Mouse (Mus musculus): ENCODE results near the gene Olig1. TPM values are rescaled to one million over a fixed set of nuclear protein-coding genes. Genes with fewer than 3 reads are reported as not detected.

The Olig1 gene
- polyA plus RNA-seq, 1 experiment from 2014 or later: not detected

DNA sequence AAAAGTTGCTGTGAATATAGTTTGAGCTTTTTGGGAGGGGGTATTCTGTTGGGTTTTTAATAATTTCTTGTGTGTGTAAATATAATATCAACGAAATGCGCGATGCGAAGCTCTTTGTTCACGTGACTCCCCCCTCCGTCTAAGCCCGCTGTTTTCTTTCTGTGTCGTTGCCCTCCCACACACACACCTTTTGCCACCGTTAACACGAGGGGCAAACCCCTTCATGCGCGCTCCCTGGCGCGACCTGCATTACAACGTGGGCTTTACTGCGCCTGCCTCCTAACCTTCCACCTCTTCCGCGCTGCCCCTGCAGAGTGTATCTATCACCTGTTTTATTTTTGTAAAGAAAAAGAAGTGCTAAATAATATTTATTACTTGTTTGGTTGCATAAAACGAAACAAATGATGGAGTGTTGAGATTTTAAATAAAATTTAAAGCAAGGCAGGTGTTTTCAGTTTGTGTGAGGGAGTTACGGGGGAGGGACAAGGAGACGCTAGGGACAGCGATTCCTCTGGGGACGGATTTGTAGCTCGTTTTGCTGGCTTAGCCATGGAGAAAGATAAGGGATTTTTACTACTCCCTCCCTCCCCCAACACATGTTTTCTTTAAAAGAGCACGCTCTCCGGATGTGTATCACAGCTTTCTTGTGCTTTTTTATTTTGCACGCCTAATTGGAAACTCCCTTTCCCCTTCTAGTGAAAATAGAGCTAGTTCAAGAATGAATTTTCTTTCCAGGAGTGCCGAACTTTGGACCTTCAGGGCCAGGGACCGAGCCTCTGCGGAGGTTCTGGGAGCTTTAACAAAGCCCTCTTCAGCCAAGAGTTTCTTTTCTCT, 41.1 kb upstream of the Olig1 start:
- DNase-seq (ENCODE audit: low spot score) (no peak), ATAC-seq (no peak)
- TF ChIP-seq CTCF (IDR thresholded peaks at IDR 0.05): no peak
- TF ChIP-seq EP300 (IDR thresholded peaks at IDR 0.05): no peak
- Histone ChIP-seq H3K4me1 (ENCODE audit: insufficient read depth, low read depth, low read length) (no peaks in the 10 kb centered on the region), H3K36me3 (ENCODE audit: insufficient read depth, low read length) (no peaks in the 10 kb centered on the region), H3K9me3 (ENCODE audit: low read length) (no peaks in the 10 kb centered on the region), H3K4me3 (ENCODE audit: low read depth, low read length) (no peak overlapping the region), H3K4me2 (replicated peaks; ENCODE audit: low read depth, low read length) (no peak overlapping the region), H3K9ac (replicated peaks; ENCODE audit: low read depth) (no peak overlapping the region), H3K27ac (ENCODE audit: low read length) (no peak overlapping the region), H3K27me3 (replicated peaks; ENCODE audit: insufficient read depth, low read length) (peaks cover 94% of the 10 kb centered on the region)
- 3% methylated on average over 30 of the region's 30 CpGs for WGBS

DNA sequence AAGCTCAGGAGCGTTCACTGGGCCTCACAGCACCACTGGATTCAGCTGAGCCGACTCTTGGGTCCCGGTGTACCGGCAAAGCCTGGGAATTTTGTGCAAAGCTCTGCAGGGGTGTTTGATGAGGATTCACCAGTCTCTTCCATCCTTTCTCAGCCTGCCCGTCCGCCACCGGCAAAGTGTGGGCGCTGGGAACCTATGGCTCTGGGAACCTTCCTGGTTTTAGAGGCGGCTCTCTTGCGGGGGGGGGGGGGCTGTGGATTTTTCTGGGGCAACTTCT, 40.6 kb upstream of the Olig1 start:
- no peak overlapping the region for H3K4me2 ChIP-seq (replicated peaks; ENCODE audit: low read depth, low read length)
- DNase-seq (ENCODE audit: low spot score): no peak
- H3K9me3 ChIP-seq (ENCODE audit: low read length): no peaks in the 10 kb centered on the region
- ATAC-seq: no peak
- no peaks in the 10 kb centered on the region for H3K4me1 ChIP-seq (ENCODE audit: insufficient read depth, low read depth, low read length)
- peaks cover 94% of the 10 kb centered on the region for H3K27me3 ChIP-seq (replicated peaks; ENCODE audit: insufficient read depth, low read length)
- WGBS: 4% methylated on average over 10 of the region's 10 CpGs
- no peaks in the 10 kb centered on the region for H3K36me3 ChIP-seq (ENCODE audit: insufficient read depth, low read length)
- no peak overlapping the region for H3K9ac ChIP-seq (replicated peaks; ENCODE audit: low read depth)
- H3K4me3 ChIP-seq (ENCODE audit: low read depth, low read length): no peak overlapping the region
- no peak for TF ChIP-seq EP300 (IDR thresholded peaks at IDR 0.05)
- no peak for TF ChIP-seq CTCF (IDR thresholded peaks at IDR 0.05)
- no peak overlapping the region for H3K27ac ChIP-seq (ENCODE audit: low read length)

DNA sequence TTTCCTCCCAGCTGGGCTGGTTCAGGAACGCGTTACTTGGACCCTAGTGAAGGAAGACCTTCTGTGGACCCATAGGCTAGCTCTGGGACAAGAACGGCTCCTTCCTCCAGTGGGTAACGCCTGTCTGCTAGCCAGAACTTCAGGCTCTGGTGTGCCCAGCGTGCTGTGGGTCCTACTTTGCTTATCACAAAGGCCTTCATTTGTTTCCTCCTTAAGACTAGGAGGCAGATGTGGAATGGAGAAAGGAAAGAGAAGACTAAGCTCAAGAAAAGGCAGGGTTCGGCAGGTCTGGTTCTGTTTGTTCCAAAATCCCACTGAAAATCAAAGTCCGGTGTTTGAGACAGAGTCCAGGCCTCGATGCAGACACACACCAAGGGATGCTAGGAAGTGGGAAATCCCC, 39.9 kb upstream of the Olig1 start:
- no peak overlapping the region for H3K9ac ChIP-seq (replicated peaks; ENCODE audit: low read depth)
- H3K4me3 ChIP-seq (ENCODE audit: low read depth, low read length): no peak overlapping the region
- no peak for TF ChIP-seq EP300 (IDR thresholded peaks at IDR 0.05)
- TF ChIP-seq CTCF (IDR thresholded peaks at IDR 0.05): no peak
- H3K27ac ChIP-seq (ENCODE audit: low read length): no peak overlapping the region
- H3K27me3 ChIP-seq (replicated peaks; ENCODE audit: insufficient read depth, low read length): peaks cover 96% of the 10 kb centered on the region
- H3K36me3 ChIP-seq (ENCODE audit: insufficient read depth, low read length): no peaks in the 10 kb centered on the region
- DNase-seq (ENCODE audit: low spot score): no peak
- no peaks in the 10 kb centered on the region for H3K4me1 ChIP-seq (ENCODE audit: insufficient read depth, low read depth, low read length)
- 17% methylated on average over 8 of the region's 8 CpGs for WGBS
- H3K9me3 ChIP-seq (ENCODE audit: low read length): no peaks in the 10 kb centered on the region
- no peak overlapping the region for H3K4me2 ChIP-seq (replicated peaks; ENCODE audit: low read depth, low read length)
- ATAC-seq: no peak

DNA sequence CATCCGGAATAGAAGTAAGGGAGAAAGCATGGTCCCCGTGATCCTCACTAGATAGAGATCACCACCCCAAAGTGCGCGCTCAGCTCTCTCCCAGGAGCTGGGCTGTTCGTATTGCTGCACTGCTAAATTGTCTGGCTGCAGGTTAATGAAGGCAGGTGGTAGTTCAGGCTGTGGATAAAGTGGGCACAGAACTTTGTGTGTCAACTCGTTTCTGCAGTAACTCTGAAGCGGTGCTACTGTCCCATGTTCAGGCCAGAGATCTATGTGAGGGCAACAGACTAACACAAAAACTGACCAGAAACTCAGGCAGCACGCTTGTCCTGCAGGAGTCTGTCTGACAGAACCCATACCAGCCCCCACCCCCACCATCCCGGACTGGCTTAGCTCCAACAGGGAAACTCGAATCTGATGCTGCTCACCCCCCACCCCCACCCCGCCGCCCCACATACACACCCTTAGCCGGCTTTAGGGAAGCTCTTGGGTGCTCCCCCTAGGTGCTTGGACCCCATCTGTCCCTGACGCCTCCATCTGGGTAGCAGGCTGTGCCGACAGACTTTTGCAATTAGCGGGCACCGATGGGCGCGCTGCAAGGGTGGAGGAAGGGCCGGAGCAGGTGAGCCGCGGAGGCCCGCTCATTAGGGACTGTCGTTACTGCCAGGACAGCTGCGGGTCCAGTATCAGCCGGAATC, 37.6 kb upstream of the Olig1 start:
- Histone ChIP-seq H3K4me3 (ENCODE audit: low read depth, low read length) (no peak overlapping the region), H3K27ac (ENCODE audit: low read length) (no peak overlapping the region), H3K4me1 (ENCODE audit: insufficient read depth, low read depth, low read length) (no peaks in the 10 kb centered on the region), H3K27me3 (replicated peaks; ENCODE audit: insufficient read depth, low read length) (peaks cover 78% of the 10 kb centered on the region), H3K36me3 (ENCODE audit: insufficient read depth, low read length) (no peaks in the 10 kb centered on the region), H3K4me2 (replicated peaks; ENCODE audit: low read depth, low read length) (no peak overlapping the region), H3K9ac (replicated peaks; ENCODE audit: low read depth) (no peak overlapping the region), H3K9me3 (ENCODE audit: low read length) (no peaks in the 10 kb centered on the region)
- DNase-seq (ENCODE audit: low spot score) (no peak), ATAC-seq (no peak)
- 5% methylated on average over 26 of the region's 26 CpGs for WGBS
- no peak for TF ChIP-seq EP300 (IDR thresholded peaks at IDR 0.05)
- TF ChIP-seq CTCF (IDR thresholded peaks at IDR 0.05): no peak

DNA sequence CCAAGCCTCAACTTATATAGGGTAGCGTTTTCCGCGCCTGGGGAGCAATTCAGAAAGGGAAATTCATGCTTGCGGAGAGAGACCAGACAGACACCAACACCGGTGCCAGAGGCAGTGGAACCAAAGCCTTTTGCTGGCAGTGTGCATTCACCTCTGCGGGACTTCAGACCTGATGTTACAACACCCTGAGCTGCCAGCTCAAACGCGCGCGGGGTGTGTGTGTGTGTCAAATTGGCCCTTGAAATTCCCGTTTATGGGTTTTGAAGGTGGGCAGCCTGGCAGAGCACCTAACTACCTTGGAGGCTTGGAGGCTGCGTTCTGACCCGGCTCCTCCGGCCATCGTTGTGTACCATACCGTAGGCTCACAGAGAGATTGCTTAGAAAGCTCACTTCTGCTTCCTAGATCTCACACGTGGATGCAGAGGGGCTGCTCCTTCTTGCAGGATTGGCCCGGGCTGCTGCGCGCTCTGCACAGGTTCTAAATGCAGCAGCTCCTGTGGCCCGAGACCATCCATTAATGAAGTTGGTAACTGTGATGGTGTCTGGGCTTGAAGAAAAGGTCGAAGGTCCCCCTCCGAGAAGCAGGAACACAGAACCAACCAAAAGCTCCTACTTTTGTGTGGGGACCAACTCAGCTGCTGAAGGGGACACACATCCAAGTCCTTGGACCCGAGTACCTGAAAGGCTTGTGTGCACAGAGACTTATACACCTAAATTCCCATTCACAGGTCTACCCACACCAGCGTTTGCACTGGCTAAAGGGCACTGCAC, 36.9 kb upstream of the Olig1 start:
- Histone ChIP-seq H3K9me3 (ENCODE audit: low read length) (no peaks in the 10 kb centered on the region), H3K36me3 (ENCODE audit: insufficient read depth, low read length) (no peaks in the 10 kb centered on the region), H3K4me1 (ENCODE audit: insufficient read depth, low read depth, low read length) (no peaks in the 10 kb centered on the region), H3K4me3 (ENCODE audit: low read depth, low read length) (no peak overlapping the region), H3K27ac (ENCODE audit: low read length) (no peak overlapping the region), H3K4me2 (replicated peaks; ENCODE audit: low read depth, low read length) (no peak overlapping the region), H3K9ac (replicated peaks; ENCODE audit: low read depth) (no peak overlapping the region), H3K27me3 (replicated peaks; ENCODE audit: insufficient read depth, low read length) (peaks cover 71% of the 10 kb centered on the region)
- WGBS: 5% methylated on average over 25 of the region's 25 CpGs
- no peak for DNase-seq (ENCODE audit: low spot score)
- ATAC-seq: no peak
- TF ChIP-seq EP300 (IDR thresholded peaks at IDR 0.05) (no peak), CTCF (IDR thresholded peaks at IDR 0.05) (no peak)

DNA sequence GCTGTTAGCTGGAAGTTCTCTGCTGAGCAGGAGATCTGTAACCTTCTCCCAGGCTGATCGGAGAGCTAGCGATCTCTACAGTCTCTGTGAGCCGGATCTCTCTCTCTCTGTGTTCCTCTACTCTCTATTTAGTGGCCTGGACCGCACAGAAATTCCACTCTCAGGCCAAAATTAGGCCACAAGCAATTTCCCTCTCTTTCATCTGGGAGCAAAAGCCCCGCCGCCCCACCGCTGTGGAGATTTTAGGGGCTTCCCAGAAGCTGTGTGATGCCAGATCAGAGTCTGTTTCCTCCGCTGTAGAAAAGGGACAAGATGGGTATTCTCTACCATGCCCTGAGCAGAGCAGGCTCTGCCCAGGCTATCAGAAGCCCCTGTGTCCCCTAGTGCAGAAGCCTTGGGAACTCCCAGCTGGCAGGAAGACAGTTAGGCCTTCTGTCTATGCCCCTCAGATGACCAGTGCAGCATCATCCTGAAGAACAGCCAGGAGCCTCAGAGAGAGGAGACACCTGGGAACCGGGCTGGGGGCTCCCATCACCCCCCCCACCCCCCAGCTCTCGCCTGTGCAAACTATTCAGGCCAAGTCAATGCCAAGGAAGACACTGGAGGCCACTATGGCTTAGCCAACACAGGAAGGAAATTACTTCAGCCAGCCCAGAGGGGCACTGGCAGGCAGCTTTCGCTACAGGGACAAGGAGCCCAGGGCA, 36.2 kb upstream of the Olig1 start:
- H3K9me3 ChIP-seq (ENCODE audit: low read length): no peaks in the 10 kb centered on the region
- no peaks in the 10 kb centered on the region for H3K4me1 ChIP-seq (ENCODE audit: insufficient read depth, low read depth, low read length)
- no peak overlapping the region for H3K4me3 ChIP-seq (ENCODE audit: low read depth, low read length)
- DNase-seq (ENCODE audit: low spot score) (no peak), ATAC-seq (no peak)
- H3K4me2 ChIP-seq (replicated peaks; ENCODE audit: low read depth, low read length): no peak overlapping the region
- H3K27ac ChIP-seq (ENCODE audit: low read length): no peak overlapping the region
- H3K9ac ChIP-seq (replicated peaks; ENCODE audit: low read depth): no peak overlapping the region
- peaks cover 64% of the 10 kb centered on the region for H3K27me3 ChIP-seq (replicated peaks; ENCODE audit: insufficient read depth, low read length)
- TF ChIP-seq EP300 (IDR thresholded peaks at IDR 0.05): no peak
- no peak for TF ChIP-seq CTCF (IDR thresholded peaks at IDR 0.05)
- no peaks in the 10 kb centered on the region for H3K36me3 ChIP-seq (ENCODE audit: insufficient read depth, low read length)
- WGBS: 21% methylated on average over 11 of the region's 11 CpGs

Measured in lung, postnatal 0 days (tissue).